Mouse (Mus musculus) brown adipose tissue, adult 24 weeks (tissue): ENCODE results near the gene Mylk. TPM values are rescaled to one million over a fixed set of nuclear protein-coding genes. Genes with fewer than 3 reads are reported as not detected.

ENCODE experiments used
- H3K27ac ChIP-seq: fragments of 200-500 bp; replicated peaks from 2 replicates; pipeline ENCODE4 v1.5.1; 2012; ENCODE audit warnings: low read depth, mild to moderate bottlenecking, low read length
- H3K4me1 ChIP-seq: fragments of 200-500 bp; 2 replicates; pipeline ENCODE4 v1.6.1; 2012; ENCODE audit warnings: low read length, mixed read lengths; ENCODE audit not compliant: control insufficient read depth, insufficient read depth, insufficient read length
- H3K4me3 ChIP-seq: fragments of 200-500 bp; 2 replicates; pipeline ENCODE4 v1.5.1; 2012; ENCODE audit warnings: low read depth, mild to moderate bottlenecking, low read length, moderate library complexity; ENCODE audit not compliant: insufficient read depth
- polyA plus RNA-seq: library from polyadenylated mRNA; stranded (reverse); fragments of >200 nt; gene quantifications from 2 replicates; pipeline ENCODE4 v1.2.4, GENCODE M21; 2012; ENCODE audit not compliant: missing spikeins, insufficient read depth, insufficient read length

The Mylk gene
- polyA plus RNA-seq, 1 experiment, result 26.4 TPM

- peaks cover 25% of the 10 kb centered on the region for H3K4me1 ChIP-seq
- H3K4me3 ChIP-seq, result no peak overlapping the region
- peak overlapping the region; percentile 54 for H3K27ac ChIP-seq
These were observed 180.1 kb downstream of the Mylk start for GRCm38 (mm10) chr16:34924937-34925618.

GRCm38 (mm10) chr16:34926531-34927435 is 181.8 kb downstream of the Mylk start:
- H3K4me1 ChIP-seq, result peaks cover 32% of the 10 kb centered on the region
- no peak overlapping the region for H3K4me3 ChIP-seq
- 0 out of 2 replicates have a peak overlapping the region, but pooled peaks have one; percentile 16 for H3K27ac ChIP-seq

- H3K27ac ChIP-seq, result peak overlapping the region; percentile 85
- no peak overlapping the region for H3K4me3 ChIP-seq
- H3K4me1 ChIP-seq, result peaks cover 26% of the 10 kb centered on the region
These were observed 184.7 kb downstream of the Mylk start for GRCm38 (mm10) chr16:34929686-34930085.

GRCm38 (mm10) chr16:34930110-34930509 is 185.1 kb downstream of the Mylk start:
- H3K27ac ChIP-seq, result peak overlapping the region; percentile 85
- peak overlapping the region; percentile 36; the same call in 1 of the 2 replicates for H3K4me3 ChIP-seq
- H3K4me1 ChIP-seq, result peaks cover 23% of the 10 kb centered on the region

GRCm38 (mm10) chr16:34931306-34931705 is 186.3 kb downstream of the Mylk start:
- peak overlapping the region; percentile 85; the same call in 1 of the 2 replicates for H3K27ac ChIP-seq
- peaks cover 14% of the 10 kb centered on the region for H3K4me1 ChIP-seq
- no peak overlapping the region for H3K4me3 ChIP-seq

- Histone ChIP-seq H3K4me3 (no peak overlapping the region), H3K27ac (no peak overlapping the region), H3K4me1 (peaks cover 20% of the 10 kb centered on the region; the same call in 1 of the 2 replicates)
These were observed 188.2 kb downstream of the Mylk start for GRCm38 (mm10) chr16:34933173-34933572.

- H3K27ac ChIP-seq, result no peak overlapping the region
- no peak overlapping the region for H3K4me3 ChIP-seq
- peaks cover 22% of the 10 kb centered on the region; the same call in 1 of the 2 replicates for H3K4me1 ChIP-seq
These were observed 189.5 kb downstream of the Mylk start for GRCm38 (mm10) chr16:34934486-34934885.

- H3K27ac ChIP-seq, result no peak overlapping the region
- peaks cover 27% of the 10 kb centered on the region; the same call in 1 of the 2 replicates for H3K4me1 ChIP-seq
- no peak overlapping the region for H3K4me3 ChIP-seq
These were observed 190.7 kb downstream of the Mylk start for GRCm38 (mm10) chr16:34935514-34936338.

- peaks cover 21% of the 10 kb centered on the region; the same call in 1 of the 2 replicates for H3K4me1 ChIP-seq
- H3K27ac ChIP-seq, result no peak overlapping the region; the same call in 1 of the 2 replicates
- no peak overlapping the region for H3K4me3 ChIP-seq
These were observed 191.4 kb downstream of the Mylk start for GRCm38 (mm10) chr16:34936339-34936810.

GRCm38 (mm10) chr16:34937611-34938010 is 192.6 kb downstream of the Mylk start:
- H3K4me1 ChIP-seq, result peaks cover 16% of the 10 kb centered on the region; the same call in 1 of the 2 replicates
- no peak overlapping the region for H3K4me3 ChIP-seq
- H3K27ac ChIP-seq, result peak overlapping the region; percentile 87

- peak overlapping the region; percentile 87 for H3K27ac ChIP-seq
- H3K4me3 ChIP-seq, result no peak overlapping the region
- peaks cover 16% of the 10 kb centered on the region; the same call in 1 of the 2 replicates for H3K4me1 ChIP-seq
These were observed 193.2 kb downstream of the Mylk start for GRCm38 (mm10) chr16:34938248-34938647.

- H3K27ac ChIP-seq, result 0 out of 2 replicates have a peak overlapping the region, but pooled peaks have one; percentile 2
- H3K4me1 ChIP-seq, result peaks cover 16% of the 10 kb centered on the region; the same call in 1 of the 2 replicates
These were observed 194.9 kb downstream of the Mylk start for GRCm38 (mm10) chr16:34939951-34940350.

GRCm38 (mm10) chr16:34940363-34940762 is 195.4 kb downstream of the Mylk start:
- Histone ChIP-seq H3K27ac (0 out of 2 replicates have a peak overlapping the region, but pooled peaks have one; percentile 2), H3K4me3 (no peak overlapping the region), H3K4me1 (peaks cover 16% of the 10 kb centered on the region; the same call in 1 of the 2 replicates)

More at GRCm38 (mm10) chr16:34939951-34940350, 194.9 kb downstream of the Mylk start:
- H3K4me3 ChIP-seq, result no peak overlapping the region

- H3K4me1 ChIP-seq, result peaks cover 16% of the 10 kb centered on the region; the same call in 1 of the 2 replicates
- no peak overlapping the region for H3K27ac ChIP-seq
- no peak overlapping the region for H3K4me3 ChIP-seq
These were observed 196.9 kb downstream of the Mylk start for GRCm38 (mm10) chr16:34941915-34942314.
